Mouse (Mus musculus) bone marrow, adult 2 months (tissue): ENCODE measurements around the gene Zfp689.
"Not testable (repeated sequence)": the region's sequence is repeated elsewhere in the genome, so short reads cannot be mapped to it uniquely, and the experiment has no call there.

Experiments used
- CTCF ChIP-seq: fragments of 200-500 bp; IDR thresholded peaks from 2 replicates; pipeline ENCODE4 v1.5.1; 2011; ENCODE audit warnings: low read length, control low read depth; ENCODE audit not compliant: control insufficient read depth, insufficient read depth
- POLR2A ChIP-seq: fragments of 200-500 bp; IDR thresholded peaks from 2 replicates; pipeline ENCODE4 v1.6.1; 2011; ENCODE audit warnings: low read depth, mild to moderate bottlenecking, control low read depth, low read length, borderline replicate concordance; ENCODE audit not compliant: control insufficient read depth

- not testable (repeated sequence) for TF ChIP-seq CTCF, POLR2A
Observed at GRCm38 (mm10) chr7:127404101-127404500, 44.9 kb downstream of the Zfp689 start.
